Mouse (Mus musculus): Measurements from ENCODE around the gene Rps6kb2.

Gene Rps6kb2

GRCm38 (mm10) chr19:4162646-4163542, at the start of gene Rps6kb2:
Gene Rps6kb2, minus strand, starts transcription at chr19:4163354.
- DNase-seq (ENCODE audit: low read depth, low spot score): peak; percentile 82

DNA sequence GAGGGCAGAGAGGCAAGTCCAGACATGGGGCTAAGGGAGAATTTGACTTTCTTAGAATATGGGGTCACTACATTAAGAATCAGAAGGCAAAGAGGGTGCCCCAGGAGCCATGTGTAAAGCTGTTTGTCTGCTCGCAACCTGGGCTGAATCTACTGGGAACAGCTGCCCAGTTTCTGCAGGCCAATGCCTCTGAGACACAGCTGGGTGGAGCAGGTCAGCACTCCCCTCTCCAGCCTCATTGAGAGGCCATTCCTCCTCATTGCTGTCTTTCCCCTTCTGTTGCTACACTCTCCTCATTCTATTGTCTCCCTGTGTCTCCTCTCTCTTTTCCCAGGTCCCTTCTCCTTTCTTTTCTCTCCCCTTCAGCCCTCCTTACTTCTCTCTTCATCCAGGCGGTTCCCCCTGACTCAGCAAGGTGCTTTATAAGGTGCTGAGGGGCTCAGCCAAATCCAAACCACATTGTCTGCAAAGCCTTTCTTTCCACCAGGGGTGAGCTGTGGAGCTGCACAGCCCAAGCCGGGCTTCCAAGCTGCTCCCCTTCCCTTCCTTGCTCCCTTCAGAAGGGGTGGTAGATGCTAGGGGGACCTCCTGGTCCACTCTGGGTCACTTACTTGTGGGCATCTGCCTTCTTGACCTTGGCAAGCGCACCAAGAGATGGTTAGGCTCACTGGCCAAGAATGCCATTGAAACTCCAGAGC, 48.9 kb upstream of the Rps6kb2 start:
- DNase-seq (ENCODE audit: low read depth, low spot score): no peak

- no peak for DNase-seq (ENCODE audit: low read depth, low spot score)
These were observed 45.4 kb upstream of the Rps6kb2 start for GRCm38 (mm10) chr19:4208563-4208962.

- no peak for DNase-seq (ENCODE audit: low read depth, low spot score)
These were observed 43.8 kb upstream of the Rps6kb2 start for GRCm38 (mm10) chr19:4206971-4207370.

DNA sequence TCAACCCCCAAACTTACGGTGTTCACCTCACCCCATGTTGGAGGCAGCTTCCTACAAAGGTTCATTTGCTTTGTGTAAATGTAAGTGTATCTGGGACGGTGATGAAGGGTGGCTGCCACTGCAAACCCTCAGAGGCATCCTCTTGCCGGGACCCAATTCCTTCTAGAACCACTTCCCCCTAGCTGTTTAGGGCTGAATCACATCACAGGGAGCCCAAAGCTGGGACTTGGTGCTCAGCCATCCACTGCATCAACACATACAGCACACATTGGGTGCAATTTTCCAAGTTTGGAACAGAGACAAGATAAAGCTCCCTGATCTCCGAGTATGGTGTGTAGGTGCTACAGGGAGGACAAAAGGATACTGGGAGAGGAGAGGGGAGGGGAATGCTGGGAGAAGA, 41.7 kb upstream of the Rps6kb2 start:
- no peak for DNase-seq (ENCODE audit: low read depth, low spot score)

DNA sequence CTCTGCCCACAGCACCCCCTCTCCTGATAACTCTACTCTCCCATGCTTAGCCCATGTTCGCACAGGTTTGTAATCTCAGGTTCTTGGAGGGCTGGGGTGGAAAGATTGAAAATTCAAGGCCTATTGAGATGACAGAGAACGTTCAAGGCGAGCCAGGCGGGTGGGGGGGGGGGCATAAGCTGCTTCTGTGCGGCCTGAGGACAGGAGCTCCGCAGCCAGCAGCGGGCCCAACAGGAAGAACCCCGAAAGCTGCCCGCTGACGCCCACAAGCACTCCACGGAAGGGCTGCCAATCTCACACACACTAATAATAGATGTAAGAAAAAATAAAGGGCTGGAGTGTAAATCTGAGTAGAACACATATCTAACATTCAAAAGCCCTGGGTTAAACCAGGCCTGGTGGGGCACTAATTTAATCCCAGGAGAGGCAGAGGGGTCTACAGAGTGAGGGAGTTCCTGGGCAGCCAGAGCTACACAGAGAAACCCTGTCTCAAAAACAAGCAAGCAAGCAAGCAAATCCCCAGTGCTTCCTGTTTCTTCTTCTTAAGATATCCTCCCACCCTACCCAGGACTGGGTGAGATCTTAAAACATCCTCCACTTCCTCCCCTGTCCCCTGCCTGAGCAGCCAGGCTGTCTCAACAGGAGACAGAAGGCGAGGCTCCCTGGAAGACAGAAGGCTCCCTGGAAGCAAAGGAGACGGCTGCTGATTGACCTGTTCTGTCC, 40.6 kb upstream of the Rps6kb2 start:
- DNase-seq (ENCODE audit: low read depth, low spot score): no peak

DNA sequence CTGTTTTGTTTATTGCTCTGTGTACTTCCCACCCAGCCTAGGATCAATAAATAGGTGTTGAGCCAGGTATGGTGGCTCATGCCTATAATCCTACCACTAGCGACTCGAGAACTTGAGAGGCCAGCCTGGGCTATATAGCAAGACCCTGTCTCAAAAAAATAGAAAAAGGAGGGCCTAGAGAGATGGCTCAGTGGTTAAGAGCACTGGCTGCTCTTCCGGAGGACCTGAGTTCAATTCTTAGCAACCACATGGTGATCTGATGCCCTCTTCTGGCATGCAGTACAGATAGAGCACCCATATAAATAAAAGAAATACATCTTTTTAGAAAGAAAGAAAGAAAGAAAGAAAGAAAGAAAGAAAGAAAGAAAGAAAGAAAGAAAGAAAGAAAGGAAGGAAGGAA, 40.0 kb upstream of the Rps6kb2 start:
- DNase-seq (ENCODE audit: low read depth, low spot score): no peak

GRCm38 (mm10) chr19:4202149-4202548, 39.0 kb upstream of the Rps6kb2 start:
- no peak for DNase-seq (ENCODE audit: low read depth, low spot score)

DNA sequence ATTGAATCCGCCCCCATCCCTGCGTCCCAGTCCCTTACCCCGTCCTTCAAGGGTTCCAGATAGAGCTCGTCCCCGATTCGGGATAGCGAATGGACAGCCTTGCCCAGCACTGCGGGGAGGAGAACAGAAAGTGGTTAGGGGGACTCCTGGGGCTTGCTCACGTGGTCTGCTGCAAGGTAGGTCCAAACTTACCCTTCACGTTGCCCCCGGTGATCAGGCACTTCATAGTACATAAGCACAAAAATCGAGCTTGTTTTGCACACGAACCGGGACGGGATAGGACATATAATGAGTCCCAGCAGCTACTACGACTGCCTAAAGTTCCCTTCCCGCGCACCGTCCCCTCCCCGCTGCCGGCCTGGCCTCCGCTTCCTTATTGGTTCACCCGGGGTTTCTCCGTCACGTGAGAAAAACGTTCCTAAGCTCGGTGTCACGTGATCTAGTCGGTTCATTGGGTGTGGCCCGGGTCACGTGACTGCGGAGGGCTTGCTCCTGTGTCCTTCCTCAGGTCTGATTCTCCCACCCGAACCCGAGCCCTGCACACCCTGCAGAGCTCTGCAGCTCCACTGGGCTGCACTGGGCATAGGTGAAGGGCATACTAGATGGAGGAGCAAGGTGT, 38.2 kb upstream of the Rps6kb2 start, which contains the start of gene Rad9a:
TSS of gene Rad9a (minus strand) at position 372 of the 619 bp plus-strand sequence.
- peak; percentile 92 for DNase-seq (ENCODE audit: low read depth, low spot score)

GRCm38 (mm10) chr19:4197180-4197579, 34.0 kb upstream of the Rps6kb2 start:
- DNase-seq (ENCODE audit: low read depth, low spot score): no peak

DNA sequence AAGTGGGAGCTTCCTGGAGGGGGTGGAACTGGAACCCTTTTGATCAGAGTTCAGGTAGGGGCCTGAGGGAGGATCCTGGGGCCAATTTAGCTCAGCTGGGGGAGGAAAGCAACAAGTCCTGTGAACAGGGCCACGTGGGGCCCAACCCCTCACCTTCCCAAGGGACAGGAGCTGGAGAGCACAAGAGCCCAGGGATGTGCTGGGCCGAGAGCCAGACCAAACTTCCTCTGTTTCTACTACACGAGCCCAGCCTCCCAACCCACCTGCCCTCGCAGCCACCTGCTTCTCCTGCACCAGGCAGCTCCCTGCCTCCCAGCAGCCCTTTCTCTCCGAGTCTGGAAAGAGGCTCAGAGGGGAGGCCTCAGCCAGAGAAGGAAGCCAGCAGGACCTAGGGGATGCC, 33.4 kb upstream of the Rps6kb2 start:
- no peak for DNase-seq (ENCODE audit: low read depth, low spot score)

DNA sequence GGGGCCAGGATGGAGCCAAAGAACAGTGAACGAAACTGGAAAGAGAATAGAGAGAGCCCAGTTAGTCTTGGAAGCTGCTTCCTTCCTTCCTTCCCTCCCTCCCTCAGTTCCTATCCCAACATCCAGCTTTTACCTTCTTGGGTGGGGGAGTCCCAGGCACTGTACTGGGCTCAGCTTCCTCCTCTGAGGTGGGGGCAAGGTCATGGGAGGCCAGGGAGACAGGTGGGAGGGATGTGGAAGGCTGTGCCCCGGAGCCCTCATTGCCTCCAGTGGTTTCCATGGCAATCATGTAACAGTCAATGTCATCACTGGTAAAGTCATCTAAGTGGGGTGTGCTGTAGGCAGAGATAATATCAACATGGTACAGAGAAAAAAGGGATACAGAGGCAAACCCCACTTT, 32.9 kb upstream of the Rps6kb2 start:
- no peak for DNase-seq (ENCODE audit: low read depth, low spot score)

GRCm38 (mm10) chr19:4194776-4195650, 31.9 kb upstream of the Rps6kb2 start:
- no peak for DNase-seq (ENCODE audit: low read depth, low spot score)

DNA sequence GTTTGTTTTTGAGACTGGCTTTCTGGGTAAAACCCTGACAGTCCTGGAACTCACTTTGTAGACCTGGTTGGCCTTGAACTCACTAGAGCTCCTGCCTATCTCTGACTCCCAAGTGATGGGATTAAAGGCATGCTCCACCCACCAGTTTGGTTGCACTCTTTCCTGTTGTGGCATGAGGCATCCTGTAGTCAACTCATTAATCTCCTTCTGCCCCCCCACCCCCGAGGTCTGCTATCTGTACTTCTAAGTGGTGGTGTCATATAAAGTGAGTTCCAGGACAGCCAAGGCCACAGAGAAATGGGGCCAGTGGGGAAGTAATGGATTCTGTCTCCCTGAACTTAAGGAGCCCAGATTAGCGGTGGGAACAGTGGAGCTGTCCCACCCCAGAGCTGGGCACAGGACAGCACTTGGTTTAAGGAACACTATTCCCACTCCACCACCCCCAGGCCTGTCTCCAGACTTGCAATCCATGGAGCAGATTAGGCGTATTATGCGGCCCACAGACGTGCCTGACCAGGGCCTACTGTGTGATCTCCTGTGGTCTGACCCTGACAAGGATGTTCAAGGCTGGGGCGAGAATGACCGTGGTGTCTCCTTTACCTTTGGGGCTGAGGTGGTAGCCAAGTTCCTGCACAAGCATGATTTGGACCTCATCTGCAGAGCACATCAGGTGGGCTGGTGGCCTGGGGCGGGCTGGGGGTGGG, 31.0 kb upstream of the Rps6kb2 start:
- DNase-seq (ENCODE audit: low read depth, low spot score): no peak

- DNase-seq (ENCODE audit: low read depth, low spot score): no peak
These were observed 30.0 kb upstream of the Rps6kb2 start for GRCm38 (mm10) chr19:4193129-4193528.

- DNase-seq (ENCODE audit: low read depth, low spot score): no peak
These were observed 29.3 kb upstream of the Rps6kb2 start for GRCm38 (mm10) chr19:4192251-4192985.

- peak; percentile 83 for DNase-seq (ENCODE audit: low read depth, low spot score)
These were observed 28.5 kb upstream of the Rps6kb2 start, which contains the start of gene Ppp1ca for GRCm38 (mm10) chr19:4191528-4192250. Gene Ppp1ca, plus strand, starts transcription at chr19:4192065.

DNA sequence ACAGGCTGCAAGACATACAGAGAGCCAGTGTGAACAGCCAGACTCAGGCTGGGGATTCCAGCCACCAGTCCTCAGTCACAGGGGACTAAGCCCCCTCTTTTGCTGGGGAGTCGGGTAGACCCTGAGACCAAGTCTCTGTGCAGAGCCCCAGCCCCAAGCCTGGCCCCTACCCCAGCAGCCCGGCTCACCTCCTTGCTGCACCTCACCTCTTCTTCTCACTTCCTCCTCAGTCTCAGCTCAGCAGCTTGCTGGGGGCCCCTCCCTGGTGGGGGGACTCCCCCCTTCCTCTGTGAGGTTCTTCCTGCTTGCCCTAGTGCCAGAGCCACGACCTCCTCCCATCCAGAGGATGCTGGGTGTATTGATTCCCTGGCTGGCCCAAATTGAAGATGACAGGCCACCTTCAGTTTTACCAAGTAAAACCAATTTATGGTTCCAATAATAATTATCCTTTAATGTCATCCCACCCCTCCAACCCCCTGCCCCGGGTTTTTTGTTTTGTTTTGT, 27.7 kb upstream of the Rps6kb2 start, which contains the start of gene Tbc1d10c:
TSS of gene Tbc1d10c (minus strand) at position 454 of the 504 bp plus-strand sequence.
- DNase-seq (ENCODE audit: low read depth, low spot score): no peak

Measured in WW6 (cell line).